Mouse (Mus musculus) hindbrain, postnatal 0 days (tissue): ENCODE data around the gene Dusp22. TPM values are rescaled to one million over a fixed set of nuclear protein-coding genes. Genes with fewer than 3 reads are reported as not detected.

Experiments
- ATAC-seq: fragments of 200-750 bp; cut with Nextera tagmentation; 2 replicates; pipeline ENCODE4 v1.8.0; 2017; ENCODE audit warnings: mild to moderate bottlenecking, moderate TSS enrichment, moderate library complexity
- DNase-seq: peaks from one replicate; pipeline ENCODE4 v3.0.0-alpha.2; 2015; ENCODE audit warnings: low spot score
- H3K27ac ChIP-seq: fragments of 300-500 bp; sonication (generic); 2 replicates; pipeline ENCODE4 v1.5.1; 2014; ENCODE audit warnings: mild to moderate bottlenecking
- H3K27me3 ChIP-seq: fragments of 300-500 bp; sonication (generic); 2 replicates; pipeline ENCODE4 v1.6.1; 2014; ENCODE audit warnings: low read length, mixed read lengths; ENCODE audit not compliant: insufficient read depth
- H3K36me3 ChIP-seq: fragments of 300-500 bp; sonication (generic); 2 replicates; pipeline ENCODE4 v1.6.1; 2014; ENCODE audit warnings: low read length, mixed read lengths; ENCODE audit not compliant: insufficient read depth
- H3K4me1 ChIP-seq: fragments of 300-500 bp; sonication (generic); 2 replicates; pipeline ENCODE4 v1.6.1; 2014; ENCODE audit warnings: antibody characterized with exemption, low read length, mixed read lengths; ENCODE audit not compliant: insufficient read depth
- H3K4me2 ChIP-seq: fragments of 300-500 bp; sonication (generic); 2 replicates; pipeline ENCODE4 v1.6.1; 2014; ENCODE audit warnings: low read depth, mild to moderate bottlenecking, low read length, moderate library complexity, mixed read lengths
- H3K4me3 ChIP-seq: fragments of 300-500 bp; sonication (generic); 2 replicates; pipeline ENCODE4 v1.5.1; 2014; ENCODE audit warnings: low read length
- H3K9ac ChIP-seq: fragments of 300-500 bp; sonication (generic); replicated peaks from 2 replicates; pipeline ENCODE4 v1.6.1; 2014; ENCODE audit warnings: mild to moderate bottlenecking, low read length, moderate library complexity, mixed read lengths
- H3K9me3 ChIP-seq: fragments of 300-500 bp; sonication (generic); 2 replicates; pipeline ENCODE4 v1.6.1; 2016; ENCODE audit warnings: low read length, mixed read lengths
- CTCF ChIP-seq: IDR thresholded peaks from 2 replicates; pipeline ENCODE4 v1.5.1; 2016; ENCODE audit warnings: antibody characterized with exemption, control low read depth, low read depth
- WGBS: fragments of 180-500 bp; shearing (Covaris S2); extraction: QIAGEN DNeasy Blood & Tissue Kit; methylation state at CpG from one replicate; pipeline ENCODE4 v1.1.7; 2014; 5-methylcytosine and 5-hydroxymethylcytosine counted together
- polyA plus RNA-seq: library from polyadenylated mRNA; unstranded; fragments of >200 nt; fragmentation: Nextera tagmentation; extraction: Ambion mirVana; gene quantifications from 2 replicates; pipeline ENCODE4 v1.2.1, GENCODE M21; 2015
- total RNA-seq: library from RNA; depleted of rRNA; stranded (reverse); fragments of >200 nt; gene quantifications from 2 replicates; pipeline ENCODE4 v1.2.3, GENCODE M21; 2014

Dusp22 gene
- total and polyA plus RNA-seq, 2 experiments from 2014 or later: 17.2 to 30.1 TPM

DNA sequence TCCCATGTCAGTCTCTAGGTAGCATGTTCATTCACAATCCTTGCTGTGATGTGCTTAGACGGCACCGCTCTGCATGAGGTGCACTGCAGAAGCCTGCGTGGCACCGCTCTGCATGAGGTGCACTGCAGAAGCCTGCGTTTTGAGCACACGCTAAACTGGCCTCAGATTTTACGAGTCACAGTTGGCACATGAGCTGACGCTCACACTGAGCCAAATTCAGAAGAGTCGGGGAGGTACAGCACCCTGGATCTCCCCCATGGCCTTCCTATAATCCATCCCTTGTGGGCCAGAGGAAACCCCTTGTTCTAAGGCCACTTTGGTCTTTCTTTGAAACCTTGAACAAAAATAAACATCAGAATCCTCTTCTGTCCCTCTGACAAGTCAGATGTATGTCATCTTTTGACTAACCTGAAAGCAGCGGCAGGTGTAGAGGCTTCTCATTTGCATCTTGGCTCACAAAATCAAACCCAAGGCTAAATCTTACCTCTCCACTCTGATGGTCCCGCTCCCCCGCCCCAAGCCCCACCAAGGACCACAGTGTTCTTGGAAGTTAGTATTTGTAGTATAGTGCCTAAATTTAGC, 28.3 kb downstream of the Dusp22 start:
- WGBS: 85% methylated on average over 12 of the region's 12 CpGs
- no peak for TF ChIP-seq CTCF
- H3K4me2 ChIP-seq: no peak overlapping the region
- no peaks in the 10 kb centered on the region for H3K36me3 ChIP-seq
- H3K4me1 ChIP-seq: no peaks in the 10 kb centered on the region
- no peak overlapping the region for H3K27ac ChIP-seq
- H3K9me3 ChIP-seq: no peaks in the 10 kb centered on the region
- no peak overlapping the region for H3K4me3 ChIP-seq
- no peak overlapping the region for H3K9ac ChIP-seq
- no peaks in the 10 kb centered on the region for H3K27me3 ChIP-seq
- ATAC-seq (no peak), DNase-seq (no peak)

DNA sequence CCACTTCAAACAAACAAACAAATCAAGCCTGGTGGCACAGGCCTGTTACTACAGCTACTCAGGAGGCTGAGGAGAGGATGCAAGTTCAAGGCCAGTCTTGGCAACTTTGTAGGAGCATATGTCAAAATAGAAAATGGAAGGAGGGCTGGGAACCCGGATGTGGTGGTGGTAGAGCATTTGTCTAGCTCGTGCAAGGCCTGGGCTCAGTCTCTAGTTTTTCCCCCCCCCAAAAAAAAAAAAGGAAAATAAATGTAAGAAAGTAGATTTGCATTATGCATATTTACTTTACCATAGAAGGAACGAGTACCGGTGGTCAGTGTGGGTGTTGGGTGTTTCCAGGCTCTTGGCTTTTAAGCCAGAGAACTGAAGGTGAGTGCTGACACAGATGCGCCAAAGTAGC, 29.7 kb downstream of the Dusp22 start:
- Histone ChIP-seq H3K9ac (no peak overlapping the region), H3K4me3 (no peak overlapping the region), H3K4me1 (no peaks in the 10 kb centered on the region), H3K9me3 (no peaks in the 10 kb centered on the region), H3K36me3 (no peaks in the 10 kb centered on the region; the same call in 1 of the 2 replicates), H3K27me3 (no peaks in the 10 kb centered on the region), H3K4me2 (no peak overlapping the region), H3K27ac (no peak overlapping the region)
- DNase-seq (no peak), ATAC-seq (no peak)
- TF ChIP-seq CTCF: no peak
- WGBS: 97% methylated on average over 5 of the region's 5 CpGs

DNA sequence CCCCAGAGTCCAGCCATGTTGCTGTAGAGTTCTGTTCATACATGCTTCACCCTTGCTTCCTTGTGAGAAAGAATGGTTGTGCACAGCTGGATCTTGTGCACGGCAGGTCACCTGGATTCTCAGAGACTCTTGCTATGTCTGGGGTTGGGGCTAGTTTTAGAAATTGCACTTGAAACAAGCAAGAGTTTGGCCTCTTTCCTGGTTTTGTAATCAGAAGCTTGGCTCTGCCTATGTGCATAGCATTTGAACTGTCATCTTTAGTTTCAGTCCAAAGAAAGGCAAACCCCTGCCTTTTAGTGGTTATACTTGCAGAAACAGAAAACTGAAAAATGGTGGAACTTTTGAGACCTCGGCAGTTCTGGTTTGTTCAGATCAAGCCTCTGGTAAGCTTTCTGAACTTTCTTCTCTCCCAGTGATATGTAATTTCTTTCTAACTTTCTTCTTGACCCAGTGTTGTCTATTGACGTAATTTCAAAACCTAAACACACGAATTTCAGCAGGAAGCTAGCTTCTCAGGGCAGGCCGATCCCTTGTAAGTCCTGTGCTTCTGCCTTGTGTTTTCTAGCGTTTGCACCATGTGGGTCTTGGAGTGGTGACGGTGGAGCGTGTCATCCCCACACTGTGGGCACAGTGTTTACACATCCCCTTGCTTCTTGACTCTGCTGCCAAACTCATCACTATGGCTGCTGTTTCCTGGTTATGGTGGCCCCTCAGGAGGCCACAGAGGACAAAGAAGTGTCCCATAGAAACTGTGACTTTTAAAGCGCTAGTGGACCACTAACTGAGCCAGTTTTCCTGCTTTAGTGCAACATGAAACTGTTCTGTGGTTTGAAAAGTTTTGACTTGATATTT, 31.9 kb downstream of the Dusp22 start:
- no peak overlapping the region for H3K4me2 ChIP-seq
- WGBS: 60% methylated on average over 9 of the region's 9 CpGs
- no peak overlapping the region for H3K9ac ChIP-seq
- H3K27me3 ChIP-seq: no peaks in the 10 kb centered on the region
- H3K4me1 ChIP-seq: no peaks in the 10 kb centered on the region
- H3K9me3 ChIP-seq: no peaks in the 10 kb centered on the region
- H3K27ac ChIP-seq: no peak overlapping the region
- H3K4me3 ChIP-seq: no peak overlapping the region
- TF ChIP-seq CTCF: no peak
- H3K36me3 ChIP-seq: no peaks in the 10 kb centered on the region; the same call in 1 of the 2 replicates
- DNase-seq (peak; percentile 37), ATAC-seq (peak; percentile 85)

GRCm38 (mm10) chr13:30692644-30693385, 33.0 kb downstream of the Dusp22 start:
- Histone ChIP-seq H3K4me2 (no peak overlapping the region), H3K27me3 (no peaks in the 10 kb centered on the region), H3K36me3 (peaks cover 7% of the 10 kb centered on the region; the same call in 1 of the 2 replicates), H3K27ac (no peak overlapping the region), H3K4me1 (no peaks in the 10 kb centered on the region), H3K9me3 (no peaks in the 10 kb centered on the region), H3K9ac (no peak overlapping the region), H3K4me3 (no peak overlapping the region)
- TF ChIP-seq CTCF: no peak
- no peak for DNase-seq
- WGBS: 86% methylated on average over 7 of the region's 7 CpGs
- ATAC-seq: no peak

DNA sequence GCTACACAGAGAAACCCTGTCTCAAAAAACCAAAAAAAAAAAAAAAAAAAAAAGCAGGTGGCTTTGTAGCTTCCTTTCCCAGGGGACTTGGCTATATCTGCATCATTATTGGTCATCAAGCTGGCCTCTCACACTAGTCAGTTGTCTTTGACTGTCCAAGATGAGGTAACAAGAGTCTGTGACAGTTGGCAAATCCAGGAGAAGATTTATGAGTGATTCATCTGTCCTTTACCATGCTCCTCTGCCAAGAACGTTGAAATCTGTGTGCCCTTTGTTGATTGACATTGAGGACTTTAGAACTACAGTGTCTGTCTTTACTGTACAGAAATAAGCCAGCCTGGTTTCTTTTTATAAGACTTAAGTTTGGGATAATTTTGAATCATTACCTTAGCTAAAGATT, 35.4 kb downstream of the Dusp22 start:
- no peaks in the 10 kb centered on the region for H3K9me3 ChIP-seq
- ATAC-seq (no peak), DNase-seq (no peak)
- no peaks in the 10 kb centered on the region for H3K4me1 ChIP-seq
- no peak overlapping the region for H3K9ac ChIP-seq
- no peak for TF ChIP-seq CTCF
- no peak overlapping the region for H3K27ac ChIP-seq
- WGBS: 63% methylated on average over 1 of the region's 1 CpGs
- H3K4me3 ChIP-seq: no peak overlapping the region
- no peak overlapping the region for H3K4me2 ChIP-seq
- H3K36me3 ChIP-seq: peaks cover 12% of the 10 kb centered on the region; the same call in 1 of the 2 replicates
- no peaks in the 10 kb centered on the region for H3K27me3 ChIP-seq

GRCm38 (mm10) chr13:30695890-30696289, 36.1 kb downstream of the Dusp22 start:
- no peaks in the 10 kb centered on the region for H3K9me3 ChIP-seq
- WGBS: 87% methylated on average over 2 of the region's 2 CpGs

More at GRCm38 (mm10) chr13:30695890-30696289, 36.1 kb downstream of the Dusp22 start:
- no peak for TF ChIP-seq CTCF
- H3K9ac ChIP-seq: no peak overlapping the region
- no peak overlapping the region for H3K4me3 ChIP-seq
- ATAC-seq (no peak), DNase-seq (no peak)
- H3K27me3 ChIP-seq: no peaks in the 10 kb centered on the region
- H3K4me1 ChIP-seq: no peaks in the 10 kb centered on the region
- no peak overlapping the region for H3K27ac ChIP-seq
- H3K4me2 ChIP-seq: no peak overlapping the region
- peaks cover 12% of the 10 kb centered on the region; the same call in 1 of the 2 replicates for H3K36me3 ChIP-seq
